Comparison of ENCODE assay signal across 8 mouse cellular contexts in the genomic region with DNA sequence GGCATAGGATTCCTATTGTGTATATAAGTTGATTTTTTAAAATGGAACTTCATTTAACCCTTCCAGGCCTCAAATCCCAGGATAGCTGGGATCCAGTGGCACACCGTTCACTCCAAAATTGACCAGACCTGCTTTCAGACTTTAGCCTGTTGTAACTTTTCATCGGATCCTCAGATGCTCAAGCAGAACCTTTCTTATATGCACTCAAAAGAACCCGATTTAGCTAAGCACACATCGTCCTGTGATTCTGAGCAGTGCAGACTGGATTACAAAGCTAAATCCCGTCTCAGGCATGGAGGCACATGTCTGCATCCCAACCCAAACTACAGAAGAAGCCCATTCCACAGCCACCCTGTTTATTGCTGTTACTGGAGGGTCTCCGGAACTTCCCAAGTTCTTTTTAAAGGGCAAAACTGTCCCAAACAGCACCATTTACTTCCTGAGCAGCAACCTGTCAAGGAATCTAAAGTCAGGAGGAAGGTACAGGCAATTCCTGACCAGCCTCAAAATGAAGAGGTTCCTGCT. TPM values are rescaled to one million over a fixed set of nuclear protein-coding genes. Genes with fewer than 3 reads are reported as not detected.
DNase-seq lines count a peak whose midpoint lies in the region; ATAC-seq and TF ChIP-seq lines count a peak whose summit lies in the region.

No protein-coding gene starts in this region.

- peaks cover 48% of the 10 kb centered on the region for H3K4me1 ChIP-seq in heart, embryonic 13.5 days
- peaks cover 10 to 22% of the 10 kb centered on the region in 2 experiments for H3K4me1 ChIP-seq in CH12.LX (ENCODE audit: control insufficient read depth in 1 of 2, insufficient read depth in 2 of 2)
- H3K4me1 ChIP-seq in forebrain, embryonic 12.5 days, result peaks cover 46% of the 10 kb centered on the region
- peaks cover 23 to 28% of the 10 kb centered on the region in 2 experiments for H3K4me1 ChIP-seq in liver, embryonic 14.5 days (replicated peaks; ENCODE audit: control insufficient read depth in 2 of 2, insufficient read depth in 2 of 2, low read length in 1 of 2)

- no peak for TF ChIP-seq RAD21 in CH12.LX (IDR thresholded peaks at IDR 0.05; ENCODE audit: low read depth, low read length)

- no peak for TF ChIP-seq EP300 in CH12.LX (IDR thresholded peaks at IDR 0.05; ENCODE audit: low read length)
- TF ChIP-seq EP300 in liver, embryonic 14.5 days (IDR thresholded peaks at IDR 0.05; ENCODE audit: low read depth), result no peak

- H3K79me2 ChIP-seq in CH12.LX (replicated peaks; ENCODE audit: control insufficient read depth, extremely low read depth, insufficient read depth, poor library complexity, severe bottlenecking), result peaks cover 41% of the 10 kb centered on the region

- no peak for TF ChIP-seq CTCF in CH12.LX (conservative IDR thresholded peaks at IDR 0.05 in 1 of 2, IDR thresholded peaks at IDR 0.05 in 1 of 2; ENCODE audit: low read depth in 2 of 2, low read length in 2 of 2)
- TF ChIP-seq CTCF in liver, embryonic 14.5 days (IDR thresholded peaks at IDR 0.05; ENCODE audit: low read depth), result no peak

- peak overlapping the region; percentile 94 for H3K27ac ChIP-seq in heart, embryonic 13.5 days (replicated peaks)
- H3K27ac ChIP-seq in CH12.LX (ENCODE audit: insufficient read depth, low read depth), result peak overlapping the region; percentile 93
- peak overlapping the region; percentile 91 for H3K27ac ChIP-seq in forebrain, embryonic 12.5 days
- peak overlapping the region; percentile 83 for H3K27ac ChIP-seq in liver, embryonic 14.5 days

- DNase-seq in heart, adult 9 months (ENCODE audit: low spot score in 2 of 2), result no peak
- DNase-seq in CH12.LX (ENCODE audit: extremely low read depth), result no peak
- DNase-seq in liver, embryonic 14.5 days (ENCODE audit: low read depth in 3 of 3, low spot score in 3 of 3), result no peak
- no peak for DNase-seq in urinary bladder, postnatal 10 days (ENCODE audit: low spot score)
- DNase-seq in adrenal gland, postnatal 14 days, result no peak
- no peak for DNase-seq in adrenal gland, adult 8-10 months

- H3K9ac ChIP-seq in heart, embryonic 13.5 days, result peak overlapping the region; percentile 100
- H3K9ac ChIP-seq in CH12.LX (ENCODE audit: insufficient read depth, low read depth), result peak overlapping the region; percentile 100
- H3K9ac ChIP-seq in forebrain, embryonic 12.5 days, result peak overlapping the region; percentile 99
- peak overlapping the region; percentile 94 for H3K9ac ChIP-seq in liver, embryonic 14.5 days (replicated peaks)

- peaks cover 35% of the 10 kb centered on the region for H3K36me3 ChIP-seq in heart, embryonic 13.5 days
- peaks cover 25 to 52% of the 10 kb centered on the region in 2 experiments for H3K36me3 ChIP-seq in CH12.LX (replicated peaks in 1 of 2; ENCODE audit: control insufficient read depth in 1 of 2, insufficient read depth in 1 of 2, low read length in 1 of 2)
- peaks cover 35% of the 10 kb centered on the region for H3K36me3 ChIP-seq in forebrain, embryonic 12.5 days (replicated peaks)
- peaks cover 28% of the 10 kb centered on the region for H3K36me3 ChIP-seq in liver, embryonic 14.5 days (replicated peaks; ENCODE audit: control insufficient read depth, insufficient read depth, low read depth)

- H3K9me3 ChIP-seq in heart, embryonic 13.5 days, result no peaks in the 10 kb centered on the region
- no peaks in the 10 kb centered on the region for H3K9me3 ChIP-seq in CH12.LX (replicated peaks; ENCODE audit: low read length)
- no peaks in the 10 kb centered on the region for H3K9me3 ChIP-seq in forebrain, embryonic 12.5 days
- no peaks in the 10 kb centered on the region for H3K9me3 ChIP-seq in liver, embryonic 14.5 days (ENCODE audit: control insufficient read depth, low read length)

- no peak for TF ChIP-seq POLR2A in CH12.LX (IDR thresholded peaks at IDR 0.05; ENCODE audit: low read depth, low read length)

- H3K4me3 ChIP-seq in heart, embryonic 13.5 days, result peak overlapping the region; percentile 98
- peak overlapping the region; percentile 93 to 100 (median 94) for H3K4me3 ChIP-seq in CH12.LX (replicated peaks in 1 of 3; ENCODE audit: low read depth in 2 of 3, low read length in 2 of 3, poor library complexity in 1 of 3)
- H3K4me3 ChIP-seq in forebrain, embryonic 12.5 days (replicated peaks), result peak overlapping the region; percentile 83
- peak overlapping the region; percentile 87 to 91 for H3K4me3 ChIP-seq in liver, embryonic 14.5 days (ENCODE audit: insufficient read depth in 1 of 2, low read depth in 2 of 2, low read length in 2 of 2)

- WGBS in heart, embryonic 13.5 days, result under 1% methylated on average over 6 of the region's 6 CpGs
- WGBS in forebrain, embryonic 12.5 days, result under 1% methylated on average over 6 of the region's 6 CpGs
- WGBS in liver, embryonic 14.5 days (ENCODE audit: insufficient replicate concordance), result under 1% methylated on average over 6 of the region's 6 CpGs

- in situ Hi-C loops in CH12.LX (cut with MboI; ENCODE audit: low pct_ligation_motif_present, low pct_unique_long_range_greater_than_20kb, low sequenced_read_pairs), result loop anchor here (5.0 kb wide), 1 partner anchor 45 kb away; no protein-coding TSS in a partner anchor

- H3K27me3 ChIP-seq in heart, embryonic 13.5 days (replicated peaks), result no peaks in the 10 kb centered on the region
- no peaks in the 10 kb centered on the region for H3K27me3 ChIP-seq in CH12.LX (replicated peaks)
- no peaks in the 10 kb centered on the region; the same call in 1 of the 2 replicates for H3K27me3 ChIP-seq in forebrain, embryonic 12.5 days
- H3K27me3 ChIP-seq in liver, embryonic 14.5 days (ENCODE audit: control insufficient read depth, insufficient read depth, low read length), result no peaks in the 10 kb centered on the region

- ATAC-seq in heart, embryonic 13.5 days (ENCODE audit: extremely low read depth, insufficient number of reproducible peaks, low FRiP score, low TSS enrichment), result no peak
- no peak for ATAC-seq in forebrain, embryonic 12.5 days (ENCODE audit: low FRiP score)
- ATAC-seq in liver, embryonic 14.5 days (ENCODE audit: insufficient read depth), result no peak

- H3K4me2 ChIP-seq in heart, embryonic 13.5 days, result peak overlapping the region; percentile 97
- 0 out of 2 replicates have a peak overlapping the region, but pooled peaks have one; percentile 68 for H3K4me2 ChIP-seq in CH12.LX (ENCODE audit: insufficient read depth, low read depth, poor library complexity, severe bottlenecking)
- peak overlapping the region; percentile 87 for H3K4me2 ChIP-seq in forebrain, embryonic 12.5 days
- H3K4me2 ChIP-seq in liver, embryonic 14.5 days (ENCODE audit: low read depth), result peak overlapping the region; percentile 85

- dilution Hi-C loops in CH12.LX (cut with MboI; ENCODE audit: extremely low pct_ligation_motif_present, extremely low pct_unique_long_range_greater_than_20kb, low sequenced_read_pairs), result no loop called here

RNA-seq across cellular contexts. Expression of a gene that starts 0.8 kb away (rescaled TPM):
- polyA plus RNA-seq in heart, embryonic 13.5 days (2015; fragmentation: Nextera tagmentation; extraction: Ambion mirVana), result 688 and 785 TPM in 2 replicates
- 5,043 and 5,211 TPM in 2 replicates for total RNA-seq in CH12.LX (2012; rRNA removed)
- total RNA-seq in CH12.LX (2014; rRNA removed), result 2,822 and 2,851 TPM in 2 replicates
- 4,154 and 5,174 TPM in 2 replicates for polyA plus RNA-seq in CH12.LX (2012; ENCODE audit: insufficient read length, low read depth)
- 1,106 and 1,135 TPM in 2 replicates for polyA plus RNA-seq in forebrain, embryonic 12.5 days (2016; fragmentation: Nextera tagmentation; extraction: Ambion mirVana)
- polyA plus RNA-seq in liver, embryonic 14.5 days (2012; rRNA removed), result 534 and 909 TPM in 2 replicates
- polyA plus RNA-seq in liver, embryonic 14.5 days (2014; fragmentation: Nextera tagmentation; extraction: Ambion mirVana), result 992 and 1,027 TPM in 2 replicates
- 1,693 and 2,079 TPM in 2 replicates for total RNA-seq in adrenal gland, postnatal 14 days (2021)
- 1,000 to 10,000 TPM; 1,558 to 1,710 (median 1,647) TPM for total RNA-seq in adrenal gland, adult 8-10 months (2022)

RNA-seq across cellular contexts. Expression of a gene that starts 3.5 kb away (rescaled TPM):
- 982 and 1,095 TPM in 2 replicates for polyA plus RNA-seq in heart, embryonic 13.5 days (2015; fragmentation: Nextera tagmentation; extraction: Ambion mirVana)
- total RNA-seq in CH12.LX (2012; rRNA removed) (1,839 and 2,104 TPM in 2 replicates), CH12.LX (2014; rRNA removed) (898 and 923 TPM in 2 replicates)
- polyA plus RNA-seq in CH12.LX (2012; ENCODE audit: insufficient read length, low read depth), result 1,465 and 1,699 TPM in 2 replicates
- polyA plus RNA-seq in forebrain, embryonic 12.5 days (2016; fragmentation: Nextera tagmentation; extraction: Ambion mirVana), result 1,226 and 1,285 TPM in 2 replicates
- 309 and 366 TPM in 2 replicates for polyA plus RNA-seq in liver, embryonic 14.5 days (2012; rRNA removed)
- 989 and 1,016 TPM in 2 replicates for polyA plus RNA-seq in liver, embryonic 14.5 days (2014; fragmentation: Nextera tagmentation; extraction: Ambion mirVana)
- 1,189 and 1,386 TPM in 2 replicates for total RNA-seq in adrenal gland, postnatal 14 days (2021)
- total RNA-seq in adrenal gland, adult 8-10 months (2022), result 1,000 to 10,000 TPM; 1,085 to 1,250 (median 1,138) TPM

RNA-seq across cellular contexts. Expression of a gene that starts 8.3 kb away (rescaled TPM):
- 0.17 TPM in 1 of 2 replicates, not detected in the other for polyA plus RNA-seq in heart, embryonic 13.5 days (2015; fragmentation: Nextera tagmentation; extraction: Ambion mirVana)
- total RNA-seq in CH12.LX (2012; rRNA removed) (1.3 and 2.2 TPM in 2 replicates), CH12.LX (2014; rRNA removed) (not detected in 2 replicates)
- 1.4 TPM in 1 of 2 replicates, not detected in the other for polyA plus RNA-seq in CH12.LX (2012; ENCODE audit: insufficient read length, low read depth)
- 0.27 TPM in 1 of 2 replicates, not detected in the other for polyA plus RNA-seq in forebrain, embryonic 12.5 days (2016; fragmentation: Nextera tagmentation; extraction: Ambion mirVana)
- polyA plus RNA-seq in liver, embryonic 14.5 days (2012; rRNA removed), result 0.03 TPM in 1 of 2 replicates, not detected in the other
- polyA plus RNA-seq in liver, embryonic 14.5 days (2014; fragmentation: Nextera tagmentation; extraction: Ambion mirVana), result 0.15 and 0.63 TPM in 2 replicates
- total RNA-seq in adrenal gland, postnatal 14 days (2021), result not detected in 2 replicates
- total RNA-seq in adrenal gland, adult 8-10 months (2022), result not detected

RNA-seq across cellular contexts. Expression of a gene that starts 8.5 kb away (rescaled TPM):
- polyA plus RNA-seq in heart, embryonic 13.5 days (2015; fragmentation: Nextera tagmentation; extraction: Ambion mirVana), result 0.88 and 1.0 TPM in 2 replicates
- total RNA-seq in CH12.LX (2012; rRNA removed), result 4.0 and 4.9 TPM in 2 replicates
- 4.3 and 4.6 TPM in 2 replicates for total RNA-seq in CH12.LX (2014; rRNA removed)
- 11.4 and 14.9 TPM in 2 replicates for polyA plus RNA-seq in CH12.LX (2012; ENCODE audit: insufficient read length, low read depth)
- polyA plus RNA-seq in forebrain, embryonic 12.5 days (2016; fragmentation: Nextera tagmentation; extraction: Ambion mirVana), result 0.21 and 0.72 TPM in 2 replicates
- 12.1 and 13.4 TPM in 2 replicates for polyA plus RNA-seq in liver, embryonic 14.5 days (2012; rRNA removed)
- polyA plus RNA-seq in liver, embryonic 14.5 days (2014; fragmentation: Nextera tagmentation; extraction: Ambion mirVana), result 3.9 and 5.5 TPM in 2 replicates
- total RNA-seq in adrenal gland, postnatal 14 days (2021), result 13.3 and 25.0 TPM in 2 replicates
- total RNA-seq in adrenal gland, adult 8-10 months (2022), result 10 to 100 TPM; 20.4 to 56.7 (median 39.5) TPM

RNA-seq across cellular contexts. Expression of a gene that starts 24.1 kb away (rescaled TPM):
- 38.0 and 38.1 TPM in 2 replicates for polyA plus RNA-seq in heart, embryonic 13.5 days (2015; fragmentation: Nextera tagmentation; extraction: Ambion mirVana)
- total RNA-seq in CH12.LX (2012; rRNA removed) (0.13 and 0.17 TPM in 2 replicates), CH12.LX (2014; rRNA removed) (not detected in 2 replicates)
- 0.15 and 0.16 TPM in 2 replicates for polyA plus RNA-seq in CH12.LX (2012; ENCODE audit: insufficient read length, low read depth)
- polyA plus RNA-seq in forebrain, embryonic 12.5 days (2016; fragmentation: Nextera tagmentation; extraction: Ambion mirVana), result 8.3 and 9.6 TPM in 2 replicates
- polyA plus RNA-seq in liver, embryonic 14.5 days (2012; rRNA removed), result 14.9 and 16.3 TPM in 2 replicates
- 35.5 and 35.6 TPM in 2 replicates for polyA plus RNA-seq in liver, embryonic 14.5 days (2014; fragmentation: Nextera tagmentation; extraction: Ambion mirVana)
- total RNA-seq in adrenal gland, postnatal 14 days (2021), result 138 and 152 TPM in 2 replicates
- total RNA-seq in adrenal gland, adult 8-10 months (2022), result 100 to 1,000 TPM; 105 to 151 (median 125) TPM
